Mouse (Mus musculus) inflammation-experienced regulatory T-cells, adult 6 months (primary cell): ENCODE data around the gene Trpm5. TPM values are rescaled to one million over a fixed set of nuclear protein-coding genes. Genes with fewer than 3 reads are reported as not detected.

Experiments
- ATAC-seq: one replicate; pipeline ENCODE4 v1.8.0; 2017
- polyA plus RNA-seq, 3 experiments: library from polyadenylated mRNA; unstranded; fragments of 100-300 nt; shearing (Covaris generic); gene quantifications; one replicate each; pipeline ENCODE4 v1.2.1; 2017

Trpm5 gene
- polyA plus RNA-seq: under 1 TPM in 1 of 3 experiments, not detected in 2; 0.68 TPM

DNA sequence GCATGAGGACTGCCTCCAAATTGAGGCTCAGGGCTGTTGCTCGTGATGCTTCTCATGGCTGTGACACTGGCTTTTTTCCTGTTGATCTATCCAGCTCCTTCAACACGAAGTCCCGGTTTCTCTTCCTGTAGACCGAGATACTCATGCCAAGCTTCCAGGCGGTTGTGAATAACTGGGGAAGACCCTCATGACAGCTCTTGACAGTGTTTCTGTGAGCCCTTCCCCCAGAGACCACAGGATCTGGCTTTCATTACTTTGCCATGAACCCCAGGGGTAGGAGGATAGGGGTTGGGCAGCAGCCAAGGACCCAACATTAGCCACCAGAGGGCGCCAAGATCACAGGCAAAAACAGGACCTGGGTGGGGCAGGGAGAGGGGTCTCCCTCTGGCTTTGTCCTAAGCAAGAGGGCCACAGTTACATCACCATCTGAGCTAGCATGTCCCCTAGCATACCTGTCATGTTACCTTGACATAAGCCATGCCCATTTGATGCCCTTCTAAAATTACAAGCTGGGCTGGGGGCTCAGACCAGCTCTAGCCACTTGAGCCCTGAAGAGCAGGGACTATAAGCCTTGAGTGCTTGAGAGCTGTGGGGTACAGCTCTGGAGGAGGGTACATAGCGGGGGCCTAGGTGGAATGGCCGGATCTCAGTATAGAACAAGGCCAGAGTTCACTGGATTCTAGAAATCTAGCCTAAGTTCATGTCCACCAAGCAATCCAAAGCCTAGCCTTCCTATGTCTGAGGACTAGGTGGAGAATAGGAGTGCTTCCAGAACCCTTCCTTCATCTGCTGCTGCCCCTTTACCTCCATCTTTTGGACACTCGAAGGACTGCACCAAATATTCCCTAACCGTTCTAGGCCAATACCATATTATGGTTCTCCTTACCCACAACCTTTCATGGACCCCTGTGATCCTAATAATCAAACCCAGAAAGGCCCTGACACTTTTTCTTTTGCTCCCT lies at the start of gene Trpm5:
Gene Trpm5, minus strand, starts transcription at position 51 of the 962 bp plus-strand sequence.
- ATAC-seq: no peak

GRCm38 (mm10) chr7:143142680-143143079 lies 48.2 kb upstream of the Trpm5 start:
- ATAC-seq: no peak

GRCm38 (mm10) chr7:143139932-143140331 lies 45.5 kb upstream of the Trpm5 start:
- no peak for ATAC-seq

- no peak for ATAC-seq
Measured at GRCm38 (mm10) chr7:143138789-143139188, 44.3 kb upstream of the Trpm5 start.

DNA sequence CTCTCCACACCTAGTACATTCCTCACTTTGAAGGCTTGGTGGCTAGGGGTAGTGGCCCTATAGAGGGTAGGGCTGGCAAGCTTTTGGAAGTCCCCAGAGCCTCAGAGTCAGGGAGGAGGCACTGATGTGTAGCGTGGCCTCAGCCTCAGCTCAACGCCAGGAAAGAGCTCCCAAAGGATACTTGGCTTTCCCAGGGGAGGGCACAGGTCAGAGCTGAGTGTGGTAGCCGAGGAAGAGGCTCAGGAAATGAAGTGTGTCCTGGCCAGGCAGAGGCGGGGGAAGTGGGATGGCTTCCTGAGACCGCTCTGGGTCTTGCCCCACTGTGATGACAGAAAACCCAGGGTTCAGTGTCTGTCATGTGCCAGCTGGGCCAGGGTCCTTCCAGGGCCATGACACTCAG lies 42.1 kb upstream of the Trpm5 start:
- ATAC-seq: no peak

- no peak for ATAC-seq
Measured at GRCm38 (mm10) chr7:143136125-143136524, 41.7 kb upstream of the Trpm5 start.

DNA sequence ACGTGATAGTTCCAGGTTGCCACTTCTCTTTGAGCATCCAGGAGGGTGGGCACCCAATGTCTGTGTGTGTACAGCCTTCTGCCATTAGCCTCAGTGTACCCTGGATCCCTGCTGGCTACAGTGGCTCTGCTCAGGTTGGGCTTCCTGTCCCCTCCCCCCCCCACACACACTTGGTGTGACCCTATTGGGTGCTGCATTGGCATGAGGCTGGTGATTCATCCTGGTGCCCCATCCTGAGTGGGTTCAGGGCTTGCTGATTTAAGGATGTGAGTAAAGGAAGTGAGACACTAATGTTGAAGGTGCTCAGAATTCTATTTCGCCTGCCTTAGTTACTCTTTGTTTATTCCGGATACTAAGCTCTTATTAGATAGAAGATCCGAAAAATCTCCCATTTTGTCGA lies 38.4 kb upstream of the Trpm5 start:
- ATAC-seq: no peak

DNA sequence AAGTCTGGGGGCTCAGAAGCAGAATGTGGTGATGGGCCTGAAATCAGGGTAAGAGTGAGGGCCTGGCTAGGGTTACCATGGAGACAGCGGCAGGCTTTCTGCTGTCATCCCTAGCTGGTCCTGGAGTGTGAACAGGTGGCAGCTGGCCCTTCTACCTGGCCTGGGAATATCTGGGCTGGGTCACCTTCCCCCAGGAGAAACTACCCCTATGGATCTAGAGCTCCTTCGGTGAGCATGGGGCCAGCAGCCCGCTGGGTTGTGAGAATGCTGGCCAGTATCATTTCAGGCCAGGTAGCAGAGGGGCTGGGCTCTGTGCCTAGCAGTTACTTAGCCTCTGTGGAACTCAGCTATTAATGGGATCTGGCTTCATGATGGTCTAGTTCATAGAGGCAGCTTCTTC lies 30.5 kb upstream of the Trpm5 start:
- no peak for ATAC-seq

GRCm38 (mm10) chr7:143123876-143124669 lies 29.6 kb upstream of the Trpm5 start:
- ATAC-seq: no peak

GRCm38 (mm10) chr7:143122191-143122590 lies 27.7 kb upstream of the Trpm5 start:
- no peak for ATAC-seq

DNA sequence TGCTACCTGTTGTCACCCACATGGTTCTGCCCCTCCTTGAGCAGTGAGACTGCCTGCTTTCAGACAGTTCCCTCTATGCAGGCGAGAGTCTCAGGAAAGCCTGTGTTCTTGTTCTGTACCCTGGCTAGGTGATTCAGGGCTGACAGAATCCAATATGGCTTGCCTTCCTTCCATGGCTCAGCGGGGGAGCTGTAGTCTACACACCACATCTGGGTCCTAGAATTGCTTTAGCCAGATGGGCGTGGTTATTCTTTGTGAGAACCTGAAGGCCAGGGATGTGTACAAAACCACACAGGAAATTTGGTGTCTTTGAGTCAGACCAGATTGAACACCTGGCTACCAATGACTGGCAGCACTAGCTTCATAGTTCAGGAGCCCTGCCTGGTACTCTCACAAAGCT lies 25.4 kb upstream of the Trpm5 start:
- no peak for ATAC-seq

DNA sequence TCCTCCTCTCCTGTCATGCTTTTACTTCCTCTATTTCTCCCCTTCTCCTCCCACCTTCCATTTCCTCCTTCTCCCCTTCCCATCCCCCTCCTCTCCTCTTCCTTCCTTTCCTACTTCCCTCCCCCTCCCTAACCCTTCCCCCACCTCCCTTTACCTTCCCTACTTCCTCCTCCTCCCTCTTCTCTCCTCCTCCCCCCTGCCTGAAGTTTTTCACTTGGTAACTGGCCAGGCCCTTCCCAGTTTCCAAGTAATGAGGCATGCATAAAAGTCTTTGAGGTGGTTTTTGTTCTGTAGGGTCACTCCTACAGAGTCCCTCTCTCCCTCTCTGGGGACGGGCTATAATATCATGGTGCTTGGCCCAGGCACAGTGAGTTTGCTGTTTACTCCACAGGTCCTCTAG lies 25.0 kb upstream of the Trpm5 start:
- ATAC-seq: no peak

DNA sequence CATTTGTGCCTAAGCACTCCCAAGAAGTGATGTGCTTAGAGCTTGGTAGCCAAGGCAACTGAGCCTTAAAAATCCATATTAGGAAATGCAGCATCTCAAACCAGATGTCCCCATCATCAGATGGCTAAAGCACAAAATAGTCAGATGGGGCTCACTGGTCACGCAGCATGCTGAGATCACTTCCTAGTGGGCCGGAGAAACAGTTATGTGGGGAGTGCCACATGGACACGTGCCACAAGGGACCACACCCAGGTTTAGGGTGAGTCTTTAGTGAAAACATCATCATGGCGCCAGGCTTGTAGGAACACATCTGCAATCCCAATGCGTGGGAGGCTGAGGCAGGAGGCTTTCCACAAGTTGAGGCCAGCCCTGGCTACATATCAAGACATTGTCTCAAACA lies 22.1 kb upstream of the Trpm5 start:
- no peak for ATAC-seq

DNA sequence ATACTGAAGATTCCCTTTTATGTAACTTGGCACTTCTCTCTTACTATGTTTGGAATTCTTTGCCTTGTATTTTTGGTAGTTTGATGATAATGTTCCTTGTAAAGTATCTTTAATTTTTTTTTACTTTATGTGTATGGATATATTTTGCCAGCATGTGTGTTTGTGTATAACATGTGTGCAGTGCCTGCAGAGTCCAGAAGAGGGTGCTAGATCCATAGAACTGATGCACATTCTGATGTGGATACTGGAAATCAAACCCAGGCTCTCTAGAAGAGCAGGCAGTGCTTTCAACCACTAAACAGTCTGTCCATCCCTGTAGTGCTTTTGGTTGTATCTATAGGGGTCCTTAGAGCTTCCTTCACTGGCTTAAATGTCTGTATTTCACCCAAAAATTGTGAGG lies 20.3 kb upstream of the Trpm5 start:
- ATAC-seq: no peak

- no peak for ATAC-seq
Measured at GRCm38 (mm10) chr7:143112395-143112794, 18.0 kb upstream of the Trpm5 start.

- no peak for ATAC-seq
Measured at GRCm38 (mm10) chr7:143111719-143112118, 17.3 kb upstream of the Trpm5 start.

DNA sequence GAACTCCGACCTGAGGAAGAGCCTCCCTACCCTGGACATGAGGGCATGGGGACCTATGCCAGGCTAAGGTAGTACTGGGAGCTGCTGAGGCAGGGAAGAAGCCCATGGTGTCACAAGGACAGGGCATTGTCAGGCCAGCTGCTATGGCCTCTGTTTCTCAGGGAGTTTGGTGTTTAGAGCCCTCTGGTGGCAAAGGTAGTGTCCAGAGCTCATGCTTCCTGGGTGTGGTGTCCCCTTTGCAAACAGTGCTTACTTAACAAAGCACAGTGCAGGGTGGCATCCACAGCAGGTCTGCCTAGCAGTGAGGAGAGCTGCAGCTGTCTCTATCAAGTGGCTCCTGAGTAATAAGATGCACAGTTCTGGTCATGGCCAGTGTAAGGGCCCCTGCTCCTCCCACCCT lies 16.4 kb upstream of the Trpm5 start:
- ATAC-seq: no peak

GRCm38 (mm10) chr7:143109696-143110095 lies 15.3 kb upstream of the Trpm5 start:
- ATAC-seq: no peak

DNA sequence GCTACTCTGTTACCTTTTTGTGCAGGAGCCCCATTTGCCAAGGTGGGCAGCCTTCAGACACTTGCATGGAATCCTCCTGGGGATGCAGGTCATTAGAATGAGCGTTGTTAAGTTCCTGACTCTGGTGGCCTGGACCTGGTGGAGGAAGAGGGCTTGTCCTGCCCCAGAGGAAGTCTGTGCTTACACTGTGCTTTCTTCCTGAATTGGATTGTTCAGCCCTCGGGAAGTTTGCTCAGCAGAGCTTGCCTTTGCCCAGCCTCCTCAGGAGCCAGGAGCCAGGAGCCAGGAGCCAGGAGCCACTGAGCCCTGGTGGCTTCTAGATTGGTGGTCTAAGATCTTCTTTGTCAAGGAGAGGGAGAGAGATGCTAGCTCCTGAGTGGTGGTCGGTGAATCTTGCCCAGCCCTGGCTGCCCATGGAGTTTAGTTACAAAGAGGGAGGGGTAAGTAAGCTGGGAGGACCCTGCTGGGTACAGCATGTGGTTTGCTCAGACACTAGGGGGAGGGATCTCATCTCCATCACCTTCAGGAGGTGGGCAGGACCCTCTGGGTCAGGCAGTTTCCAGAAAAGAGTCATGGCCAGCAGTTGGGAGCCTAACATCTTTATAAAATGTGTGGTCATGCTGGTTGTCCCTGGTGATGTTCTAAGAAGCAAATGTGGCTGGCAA lies 14.7 kb upstream of the Trpm5 start:
- no peak for ATAC-seq

DNA sequence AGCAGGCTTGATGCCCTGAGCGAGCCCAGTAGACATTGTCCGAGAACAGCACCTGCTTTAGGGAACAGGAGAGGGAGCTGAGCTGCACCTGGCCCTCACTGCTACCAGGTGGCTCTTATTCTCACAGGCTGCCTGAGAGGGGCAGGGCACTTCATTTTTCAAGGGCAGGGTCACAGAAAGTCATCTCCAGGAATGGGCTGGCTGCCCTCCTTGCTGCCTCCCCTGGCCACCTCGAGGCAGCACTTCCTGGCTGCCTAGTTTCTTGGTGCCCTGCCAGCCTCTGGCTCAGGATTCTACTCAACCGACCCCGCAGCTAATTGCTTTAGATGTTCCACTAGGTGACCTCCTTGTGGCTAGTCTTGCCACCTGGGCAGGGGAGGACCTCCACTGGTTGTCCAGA lies 13.8 kb upstream of the Trpm5 start:
- ATAC-seq: no peak

DNA sequence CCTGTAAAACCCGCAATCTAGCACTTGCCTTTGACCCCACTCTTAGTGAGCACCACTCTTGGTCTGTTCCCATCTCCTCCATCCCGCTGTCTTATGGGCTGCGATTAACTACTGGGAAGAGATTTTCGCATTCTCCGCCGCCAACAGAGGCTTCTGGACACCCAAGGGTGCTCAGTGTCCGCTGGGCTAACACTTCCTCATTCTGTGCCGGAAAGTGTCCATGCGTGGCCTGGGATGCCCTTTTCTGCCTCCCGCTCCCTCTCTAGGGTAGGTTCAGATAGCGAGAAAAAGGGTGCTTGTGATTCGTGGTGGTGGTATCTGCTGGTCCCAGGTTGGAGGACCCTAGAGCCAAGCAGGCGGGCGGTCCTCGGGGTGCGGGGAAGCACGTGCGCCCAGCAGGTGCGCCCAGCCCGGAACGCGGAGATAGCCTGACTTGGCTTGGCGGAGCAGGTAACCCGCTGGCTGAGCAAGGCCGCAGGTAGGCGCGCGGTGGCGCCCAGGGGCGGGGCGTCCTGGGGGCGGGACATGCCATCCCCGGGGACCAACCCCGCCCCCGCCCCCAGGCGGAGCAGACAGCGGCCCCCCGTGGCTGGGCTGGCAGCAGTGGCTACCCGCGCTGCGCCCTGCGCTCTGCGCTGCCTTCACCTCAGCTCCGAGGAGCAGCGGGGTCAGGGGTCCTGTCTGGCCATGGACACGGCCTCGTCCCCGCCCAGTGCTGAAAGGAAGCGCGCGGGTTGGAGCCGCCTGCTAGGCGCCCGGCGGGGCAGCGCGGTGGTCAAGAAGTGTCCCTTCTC lies 12.4 kb upstream of the Trpm5 start:
- no peak for ATAC-seq

- no peak for ATAC-seq
Measured at GRCm38 (mm10) chr7:143106062-143106461, 11.6 kb upstream of the Trpm5 start, which contains the start of gene Kcnq1. Gene Kcnq1 (plus strand): TSS chr7:143106362.
